Mouse (Mus musculus) megakaryocyte, embryonic 14.5 days (primary cell): Measurements from ENCODE around the gene Il31ra. TPM values are rescaled to one million over a fixed set of nuclear protein-coding genes. Genes with fewer than 3 reads are reported as not detected.

ENCODE experiments used
- H3K27me3 ChIP-seq: replicated peaks from 2 replicates; pipeline ENCODE3; 2012; ENCODE audit warnings: inconsistent platforms
- H3K36me3 ChIP-seq: replicated peaks from 2 replicates; pipeline ENCODE3; 2012; ENCODE audit warnings: low read length, inconsistent platforms, mixed read lengths
- H3K4me1 ChIP-seq: 2 replicates; pipeline ENCODE4 v1.6.1; 2012; ENCODE audit warnings: inconsistent platforms
- H3K4me3 ChIP-seq: replicated peaks from 2 replicates; pipeline ENCODE3; 2012; ENCODE audit warnings: moderate library complexity, mild to moderate bottlenecking, inconsistent platforms
- H3K9me3 ChIP-seq: 2 replicates; pipeline ENCODE4 v1.6.1; 2012; ENCODE audit warnings: inconsistent platforms
- FLI1 ChIP-seq: IDR thresholded peaks from 2 replicates; pipeline ENCODE4 v1.6.1; 2012; ENCODE audit warnings: low read length, inconsistent platforms, mixed read lengths
- GATA1 ChIP-seq: IDR thresholded peaks from 3 replicates; pipeline ENCODE4 v1.6.1; 2012; ENCODE audit warnings: mixed read lengths, low read length, inconsistent platforms, borderline replicate concordance
- polyA plus RNA-seq: library from polyadenylated mRNA; stranded (reverse); fragments of >175 nt; gene quantifications from 2 replicates; pipeline ENCODE4 v1.2.3, GENCODE M21; 2012; ENCODE audit warnings: low replicate concordance; ENCODE audit not compliant: insufficient read depth

Gene Il31ra
- polyA plus RNA-seq, 1 experiment = not detected

GRCm38 (mm10) chr13:112511261-112511660 is 82.9 kb downstream of the Il31ra start:
- H3K9me3 ChIP-seq = no peaks in the 10 kb centered on the region
- H3K36me3 ChIP-seq = peaks cover 44% of the 10 kb centered on the region
- H3K27me3 ChIP-seq = peaks cover 3% of the 10 kb centered on the region
- no peak overlapping the region for H3K4me3 ChIP-seq
- TF ChIP-seq GATA1 (no peak), FLI1 (no peak)
- peaks cover 22% of the 10 kb centered on the region for H3K4me1 ChIP-seq

- Histone ChIP-seq H3K9me3 (no peaks in the 10 kb centered on the region), H3K4me3 (no peak overlapping the region), H3K36me3 (peaks cover 51% of the 10 kb centered on the region), H3K27me3 (peaks cover 3% of the 10 kb centered on the region), H3K4me1 (peaks cover 22% of the 10 kb centered on the region)
- TF ChIP-seq GATA1 (no peak), FLI1 (no peak)
These were observed 83.5 kb downstream of the Il31ra start for GRCm38 (mm10) chr13:112510437-112511212.

DNA sequence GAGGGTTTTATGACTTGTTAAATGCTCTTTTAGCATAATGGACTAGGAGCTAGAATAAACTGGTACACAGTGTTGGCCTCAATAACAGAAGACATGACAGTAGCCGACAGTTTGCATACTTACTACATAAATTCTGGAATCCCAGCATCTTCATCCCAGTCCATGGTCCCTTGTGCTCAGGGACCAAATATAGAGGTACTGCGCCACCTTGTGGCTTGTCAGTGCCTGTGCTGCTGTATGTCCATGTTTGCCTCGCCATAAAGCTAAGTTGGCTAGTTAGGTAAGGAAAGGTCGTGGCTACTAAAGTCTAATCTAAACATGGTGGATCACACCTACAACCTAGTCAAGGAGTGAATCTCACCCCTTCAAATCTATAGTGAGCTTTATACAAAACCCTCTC is 84.7 kb downstream of the Il31ra start:
- peaks cover 62% of the 10 kb centered on the region for H3K36me3 ChIP-seq
- peaks cover 22% of the 10 kb centered on the region for H3K4me1 ChIP-seq
- H3K4me3 ChIP-seq = no peak overlapping the region
- no peaks in the 10 kb centered on the region for H3K27me3 ChIP-seq
- H3K9me3 ChIP-seq = no peaks in the 10 kb centered on the region
- TF ChIP-seq GATA1 (no peak), FLI1 (no peak)

- Histone ChIP-seq H3K27me3 (no peaks in the 10 kb centered on the region), H3K9me3 (no peaks in the 10 kb centered on the region), H3K4me3 (no peak overlapping the region), H3K36me3 (peaks cover 72% of the 10 kb centered on the region), H3K4me1 (peaks cover 22% of the 10 kb centered on the region)
- no peak for TF ChIP-seq FLI1
- no peak for TF ChIP-seq GATA1
These were observed 85.7 kb downstream of the Il31ra start for GRCm38 (mm10) chr13:112508487-112508886.

- H3K4me3 ChIP-seq = no peak overlapping the region
- H3K9me3 ChIP-seq = no peaks in the 10 kb centered on the region
- H3K4me1 ChIP-seq = peaks cover 22% of the 10 kb centered on the region
- TF ChIP-seq FLI1 (no peak), GATA1 (no peak)
- no peaks in the 10 kb centered on the region for H3K27me3 ChIP-seq
- H3K36me3 ChIP-seq = peaks cover 80% of the 10 kb centered on the region
These were observed 86.5 kb downstream of the Il31ra start for GRCm38 (mm10) chr13:112507691-112508090.

DNA sequence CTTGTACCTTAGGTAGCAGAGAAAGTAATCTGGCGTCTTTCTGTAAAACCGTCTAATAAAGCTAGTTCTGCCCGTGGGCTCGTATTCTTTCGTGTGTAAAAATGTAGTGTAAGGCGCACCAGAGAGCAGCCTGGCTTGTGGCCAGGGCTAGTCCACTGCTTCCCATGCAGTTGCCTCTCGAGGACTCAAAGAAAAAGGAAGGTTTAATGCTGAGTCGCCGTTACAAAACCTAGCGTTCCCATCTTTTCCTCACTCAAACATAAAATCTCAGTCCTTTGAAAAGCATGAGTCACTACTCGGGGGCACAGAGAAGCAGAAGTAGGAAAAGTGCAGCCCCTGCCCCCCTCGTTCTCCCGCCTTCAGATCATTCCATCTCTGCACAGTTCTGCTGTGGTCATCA is 87.4 kb downstream of the Il31ra start:
- Histone ChIP-seq H3K36me3 (peaks cover 88% of the 10 kb centered on the region), H3K9me3 (no peaks in the 10 kb centered on the region), H3K4me3 (no peak overlapping the region), H3K4me1 (peaks cover 22% of the 10 kb centered on the region), H3K27me3 (no peaks in the 10 kb centered on the region)
- TF ChIP-seq GATA1 (no peak), FLI1 (no peak)

DNA sequence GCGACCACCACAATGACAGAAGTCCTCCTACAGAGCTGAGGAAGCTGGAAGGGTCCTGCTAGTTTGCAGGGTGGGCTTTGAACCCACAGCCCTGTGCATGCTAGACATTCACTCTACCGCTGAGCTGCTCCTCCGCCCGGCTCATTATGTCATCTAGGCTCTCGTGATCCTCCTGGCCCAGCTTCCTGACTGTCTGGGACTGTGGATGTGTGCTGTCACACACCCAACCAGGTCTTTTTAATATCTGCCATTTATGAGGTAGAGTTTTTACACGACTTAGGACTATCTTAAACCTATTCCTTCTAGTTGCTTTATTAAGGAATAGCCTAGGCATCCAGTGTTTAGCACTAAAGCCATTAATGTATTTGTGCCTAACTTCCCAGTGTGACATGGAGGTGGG is 88.7 kb downstream of the Il31ra start:
- TF ChIP-seq FLI1 = no peak
- TF ChIP-seq GATA1 = no peak
- H3K4me3 ChIP-seq = no peak overlapping the region
- H3K4me1 ChIP-seq = peaks cover 17% of the 10 kb centered on the region
- no peaks in the 10 kb centered on the region for H3K27me3 ChIP-seq
- H3K36me3 ChIP-seq = peaks cover 95% of the 10 kb centered on the region
- H3K9me3 ChIP-seq = no peaks in the 10 kb centered on the region

GRCm38 (mm10) chr13:112503846-112504245 is 90.3 kb downstream of the Il31ra start:
- H3K36me3 ChIP-seq = peaks cover 98% of the 10 kb centered on the region

DNA sequence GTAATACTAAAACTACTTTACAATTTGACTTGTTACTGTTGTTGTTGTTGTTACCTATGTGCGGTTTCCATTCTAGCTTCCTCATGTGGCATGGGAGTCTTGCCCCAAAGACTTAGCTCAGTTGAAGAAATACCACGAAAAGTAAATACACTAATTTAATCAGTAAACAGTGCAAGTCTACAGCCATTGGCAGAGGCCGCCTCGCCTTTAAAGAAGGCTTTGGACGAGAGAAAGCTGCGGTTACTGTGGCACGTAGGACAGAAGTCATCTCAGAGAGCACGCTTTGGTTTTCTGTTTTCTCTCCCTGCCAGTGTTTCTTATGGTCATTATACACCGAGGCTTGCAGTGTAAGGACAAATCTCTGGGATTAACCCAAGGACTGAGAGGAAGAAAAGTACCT is 93.7 kb downstream of the Il31ra start:
- Histone ChIP-seq H3K36me3 (peaks cover 99% of the 10 kb centered on the region), H3K4me3 (no peak overlapping the region), H3K4me1 (peaks cover 3% of the 10 kb centered on the region; the same call in 1 of the 2 replicates), H3K27me3 (no peaks in the 10 kb centered on the region), H3K9me3 (no peaks in the 10 kb centered on the region)
- TF ChIP-seq FLI1 (no peak), GATA1 (no peak)

More at GRCm38 (mm10) chr13:112503846-112504245, 90.3 kb downstream of the Il31ra start:
- H3K4me1 ChIP-seq = peaks cover 1% of the 10 kb centered on the region; the same call in 1 of the 2 replicates
- H3K4me3 ChIP-seq = peak overlapping the region; percentile 5
- no peaks in the 10 kb centered on the region for H3K27me3 ChIP-seq
- TF ChIP-seq GATA1 = no peak
- no peak for TF ChIP-seq FLI1
- H3K9me3 ChIP-seq = no peaks in the 10 kb centered on the region

GRCm38 (mm10) chr13:112500027-112500426 is 94.1 kb downstream of the Il31ra start:
- H3K9me3 ChIP-seq = no peaks in the 10 kb centered on the region

GRCm38 (mm10) chr13:112494590-112494989 is 99.6 kb downstream of the Il31ra start:
- TF ChIP-seq GATA1 = no peak
- Histone ChIP-seq H3K36me3 (peaks cover 99% of the 10 kb centered on the region), H3K4me1 (peaks cover 17% of the 10 kb centered on the region), H3K4me3 (peak overlapping the region; percentile 57), H3K9me3 (no peaks in the 10 kb centered on the region), H3K27me3 (no peaks in the 10 kb centered on the region)

More at GRCm38 (mm10) chr13:112500027-112500426, 94.1 kb downstream of the Il31ra start:
- Histone ChIP-seq H3K4me3 (no peak overlapping the region), H3K4me1 (peaks cover 6% of the 10 kb centered on the region; the same call in 1 of the 2 replicates), H3K27me3 (no peaks in the 10 kb centered on the region), H3K36me3 (peaks cover 99% of the 10 kb centered on the region)
- TF ChIP-seq FLI1 (no peak), GATA1 (no peak)
